Mouse (Mus musculus) 416B (cell line): Measurements from ENCODE around the gene Pcmt1.
"Not testable (repeated sequence)": the region's sequence is repeated elsewhere in the genome, so short reads cannot be mapped to it uniquely, and the experiment has no call there.

Experiments
- DNase-seq: peaks from one replicate; pipeline ENCODE4 v3.0.0; 2011; ENCODE audit warnings: low read depth

Pcmt1 gene

DNA sequence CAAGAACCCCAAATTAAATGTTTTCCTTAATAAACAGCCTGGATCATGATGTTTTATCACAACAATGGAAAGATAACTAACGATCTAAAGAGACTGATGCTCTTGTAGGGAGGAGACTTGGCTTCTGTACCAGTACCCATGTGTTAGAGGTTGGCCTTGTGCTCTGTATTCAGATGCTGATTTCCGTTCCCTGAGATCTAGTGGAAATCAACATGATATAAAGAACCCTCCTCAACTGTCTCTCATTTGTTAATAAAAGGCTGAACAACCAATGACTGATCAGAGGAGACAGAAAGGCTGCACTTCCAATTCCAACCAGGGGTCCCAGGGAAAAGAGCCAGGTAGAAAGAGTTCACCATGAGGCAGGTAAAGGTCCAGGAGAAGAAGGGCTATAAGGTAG lies 35.0 kb downstream of the Pcmt1 start:
- DNase-seq: no peak

DNA sequence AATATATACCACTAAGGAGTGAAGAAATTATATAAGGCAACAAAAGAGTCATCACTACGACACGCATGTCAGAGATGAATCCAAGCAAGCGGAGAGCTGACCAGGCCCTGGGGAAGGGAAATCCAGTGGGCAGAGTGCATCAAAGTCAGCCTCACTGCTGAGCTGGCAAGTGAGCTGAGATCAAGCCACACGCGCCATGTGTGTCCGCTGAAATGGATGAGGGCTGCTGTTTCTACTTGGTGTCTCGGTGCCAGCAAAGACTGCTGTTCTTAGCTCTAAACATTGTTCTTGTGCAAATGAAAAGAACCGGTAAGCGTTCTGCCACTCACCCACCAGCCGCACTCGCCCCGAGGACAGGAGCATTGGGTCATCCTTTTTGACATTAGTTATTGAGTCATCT lies 40.6 kb downstream of the Pcmt1 start:
- no peak for DNase-seq

DNA sequence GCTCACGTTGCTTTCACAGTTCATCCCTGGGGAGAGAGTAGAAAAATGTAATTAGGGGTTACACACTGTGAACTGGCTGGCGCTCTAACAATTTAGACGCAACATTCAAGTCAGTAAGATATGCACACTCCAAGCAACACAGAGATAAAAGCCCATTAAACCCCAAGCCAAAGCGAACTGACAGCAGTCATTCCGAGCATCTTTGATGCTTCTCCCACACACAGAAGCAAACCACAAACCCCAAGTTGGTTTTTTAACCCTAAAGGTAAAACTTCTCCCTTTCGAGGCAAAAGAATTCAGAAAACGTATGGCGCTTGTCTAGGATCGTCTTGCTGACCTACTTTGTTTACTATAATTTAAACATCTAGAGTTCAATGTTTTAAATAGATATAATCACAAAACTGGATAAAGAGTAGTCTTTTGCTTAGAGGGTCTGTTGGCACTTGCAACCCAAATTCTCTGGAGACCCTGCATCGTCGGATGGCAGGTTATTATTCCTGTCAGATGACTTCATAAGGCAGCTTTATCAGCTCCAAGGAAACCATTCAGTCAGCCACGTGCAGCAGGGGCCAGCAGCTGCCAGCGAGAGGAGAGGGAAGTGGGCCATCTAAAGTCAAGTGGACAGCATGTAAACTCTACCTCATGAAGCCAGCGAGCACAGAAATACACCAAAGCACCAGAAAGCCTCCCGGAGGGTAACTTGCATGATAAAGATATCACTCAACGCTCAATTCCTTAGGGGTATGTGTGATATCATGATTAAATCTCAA lies 49.8 kb downstream of the Pcmt1 start:
- no peak for DNase-seq

DNA sequence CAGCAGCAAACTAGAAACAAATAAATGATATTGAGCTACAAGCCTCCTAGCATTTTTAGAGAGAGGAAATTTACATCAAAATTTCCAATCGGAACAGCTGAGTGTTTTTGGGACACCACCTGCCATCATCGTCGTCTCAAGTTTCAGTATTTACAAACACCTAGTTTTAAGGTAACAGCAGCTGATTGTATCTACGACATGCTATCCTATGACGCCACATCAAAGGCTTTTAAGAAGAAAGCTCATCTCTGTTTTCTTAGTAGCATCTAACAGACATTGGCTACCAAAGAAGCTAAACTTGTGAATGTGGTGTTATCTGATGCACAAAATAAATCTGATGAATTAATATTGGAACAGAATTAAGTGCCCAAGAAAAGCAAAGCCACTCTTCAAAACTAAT lies 50.6 kb downstream of the Pcmt1 start:
- no peak for DNase-seq

DNA sequence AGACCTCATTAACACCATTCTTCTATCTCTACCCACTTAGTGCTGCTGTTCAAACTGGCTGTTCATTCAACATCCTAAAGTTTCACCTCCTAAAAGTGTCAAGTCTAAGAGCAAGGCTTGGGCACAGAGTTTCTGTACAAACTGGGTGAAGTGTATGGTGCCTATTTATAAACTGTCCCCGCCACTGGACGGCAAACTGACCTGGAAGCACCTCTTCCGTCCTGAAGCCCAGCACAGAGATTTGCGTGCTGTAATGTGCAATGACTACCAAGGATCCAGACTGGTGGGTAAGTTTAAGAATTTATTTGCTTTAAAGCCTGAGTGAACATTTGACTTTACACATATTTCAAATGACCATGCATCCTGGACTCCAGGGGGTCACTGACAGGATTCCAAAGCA lies 51.8 kb downstream of the Pcmt1 start:
- no peak for DNase-seq

DNA sequence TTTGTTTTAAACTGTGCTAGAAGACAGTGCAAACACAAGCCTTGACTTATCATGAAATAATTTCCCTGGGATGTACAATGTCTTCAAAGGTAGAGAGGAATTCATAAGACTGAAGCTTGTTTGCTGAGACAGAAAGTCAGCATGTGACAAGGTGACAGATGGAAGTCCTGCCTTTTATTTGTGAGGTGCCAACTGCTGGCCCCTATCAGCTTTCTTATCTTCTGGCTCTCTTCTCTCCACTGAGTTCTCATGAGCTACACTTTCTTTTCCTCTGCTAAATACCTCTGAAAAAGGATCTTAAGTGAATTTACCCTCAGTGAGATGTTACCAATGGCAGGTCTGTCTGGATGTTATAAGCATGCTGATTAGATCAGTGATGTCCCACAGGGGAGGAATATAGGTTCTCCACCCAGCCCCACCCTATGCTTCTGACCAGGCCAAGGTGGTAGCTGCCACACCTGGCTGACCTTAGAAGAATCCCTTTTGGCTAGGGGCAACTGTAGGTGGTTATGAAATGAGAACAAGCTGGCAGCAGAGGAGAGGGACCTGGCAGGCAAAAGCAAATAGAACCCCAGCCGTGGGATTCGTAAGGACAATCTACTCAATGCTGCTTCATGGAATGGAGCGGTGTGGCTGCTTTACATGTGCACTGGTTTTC lies 56.9 kb downstream of the Pcmt1 start:
- no peak for DNase-seq

DNA sequence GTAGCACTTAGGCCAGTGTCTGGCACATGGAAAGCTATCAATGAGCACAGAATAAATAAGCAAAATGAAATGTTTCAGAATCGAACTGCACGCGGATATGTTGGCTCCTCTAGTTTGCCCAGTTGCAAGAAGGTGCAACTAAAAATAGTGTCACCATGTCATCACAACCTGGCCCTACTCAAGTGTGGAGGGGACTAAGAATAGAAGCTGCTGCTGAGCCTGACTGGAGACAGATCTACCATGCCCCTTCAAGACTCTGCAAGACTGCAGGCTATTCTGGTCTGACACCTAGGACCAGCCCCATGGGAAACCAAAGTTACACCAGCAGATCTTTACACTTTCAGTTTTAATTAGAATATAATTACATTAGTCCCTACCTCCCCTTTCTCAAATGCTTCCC lies 58.6 kb downstream of the Pcmt1 start:
- DNase-seq: no peak

DNA sequence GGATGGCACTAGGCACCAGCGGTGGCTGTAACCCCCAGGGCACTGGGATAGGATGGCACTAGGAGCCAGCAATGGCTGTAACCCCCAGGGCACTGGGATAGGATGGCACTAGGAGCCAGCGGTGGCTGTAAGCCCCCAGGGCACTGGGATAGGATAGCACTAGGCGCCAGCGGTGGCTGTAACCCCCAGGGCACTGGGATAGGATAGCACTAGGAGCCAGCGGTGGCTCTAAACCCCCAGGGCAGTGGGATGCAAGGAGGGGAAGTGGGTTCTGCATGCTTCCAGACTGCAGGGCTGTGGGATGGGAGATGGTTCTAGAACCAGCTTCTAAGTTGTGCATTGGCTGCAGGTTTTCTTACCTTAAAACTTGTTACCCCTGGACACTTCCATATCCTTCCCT lies 60.2 kb downstream of the Pcmt1 start:
- DNase-seq: no peak

DNA sequence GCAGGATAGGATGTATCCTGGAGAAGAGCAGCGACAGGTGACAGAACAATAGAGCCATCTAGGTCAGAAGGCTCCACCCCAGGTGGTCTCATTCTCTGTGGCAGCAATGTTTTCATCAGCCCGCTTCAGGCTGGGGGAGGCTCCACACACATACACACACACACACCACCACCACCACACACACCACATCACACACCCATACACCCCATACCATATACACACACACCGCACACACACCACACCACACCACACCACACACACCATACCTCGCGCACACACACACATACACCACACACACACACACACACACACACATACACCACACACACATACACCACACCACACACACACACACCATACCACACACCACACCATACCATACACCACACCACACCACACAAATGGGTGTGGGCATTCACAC lies 61.1 kb downstream of the Pcmt1 start:
- DNase-seq: no peak

DNA sequence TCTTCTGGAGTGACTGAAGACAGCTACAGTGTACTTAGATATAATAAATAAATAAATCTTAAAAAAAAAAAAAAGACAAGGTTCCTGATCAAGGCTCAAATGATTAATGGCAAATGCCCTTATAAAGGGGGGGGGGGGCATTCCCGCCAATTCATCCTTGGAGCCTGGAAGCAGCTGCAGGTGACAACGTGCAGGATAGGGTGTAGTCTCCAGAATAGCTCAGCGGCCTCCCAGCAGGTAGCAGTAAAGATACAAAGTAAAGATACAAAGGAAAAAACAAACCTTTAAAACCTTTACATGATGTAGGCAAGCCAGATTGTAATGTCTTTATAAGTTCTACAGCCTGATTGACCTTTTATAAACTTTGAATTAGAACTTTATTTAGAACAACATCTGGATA lies 63.4 kb downstream of the Pcmt1 start:
- DNase-seq: not testable (repeated sequence)

DNA sequence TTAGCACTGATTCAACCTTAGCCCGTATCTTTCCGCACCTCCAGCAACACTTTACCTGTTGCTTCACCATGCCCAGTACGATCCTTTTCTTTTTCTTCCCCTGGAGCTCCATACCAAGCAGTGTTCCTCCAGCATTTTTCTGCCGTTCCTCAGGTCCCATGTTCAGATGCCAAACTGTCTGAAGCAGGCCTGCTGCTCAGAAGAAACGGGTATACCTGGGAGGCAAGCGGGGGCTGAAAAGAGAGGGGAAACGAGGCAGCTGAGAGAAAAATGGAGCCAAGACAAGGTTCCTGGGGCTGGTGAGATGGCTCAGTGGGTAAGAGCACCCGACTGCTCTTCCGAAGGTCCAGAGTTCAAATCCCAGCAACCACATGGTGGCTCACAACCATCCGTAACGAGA lies 63.8 kb downstream of the Pcmt1 start:
- DNase-seq: not testable (repeated sequence)

DNA sequence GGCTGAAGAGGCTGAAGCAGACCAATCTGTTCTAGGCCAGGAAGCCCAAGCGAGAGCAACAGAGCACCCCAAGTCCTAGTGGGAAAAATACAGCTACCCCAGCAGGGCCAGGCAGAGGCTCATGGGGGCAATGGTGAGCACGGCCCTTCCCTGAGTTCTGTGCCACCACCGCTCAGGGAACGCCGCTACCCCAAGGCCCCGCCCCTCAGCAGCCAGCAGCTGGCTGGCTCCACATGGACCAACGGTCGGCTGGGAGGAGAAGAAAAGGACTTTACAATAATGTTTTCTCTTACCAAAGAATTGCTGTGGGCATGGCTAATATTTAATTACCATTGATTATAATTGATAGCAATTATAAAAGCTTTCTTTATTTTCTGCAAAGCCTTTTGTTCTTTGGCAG lies 66.1 kb downstream of the Pcmt1 start:
- DNase-seq: no peak

DNA sequence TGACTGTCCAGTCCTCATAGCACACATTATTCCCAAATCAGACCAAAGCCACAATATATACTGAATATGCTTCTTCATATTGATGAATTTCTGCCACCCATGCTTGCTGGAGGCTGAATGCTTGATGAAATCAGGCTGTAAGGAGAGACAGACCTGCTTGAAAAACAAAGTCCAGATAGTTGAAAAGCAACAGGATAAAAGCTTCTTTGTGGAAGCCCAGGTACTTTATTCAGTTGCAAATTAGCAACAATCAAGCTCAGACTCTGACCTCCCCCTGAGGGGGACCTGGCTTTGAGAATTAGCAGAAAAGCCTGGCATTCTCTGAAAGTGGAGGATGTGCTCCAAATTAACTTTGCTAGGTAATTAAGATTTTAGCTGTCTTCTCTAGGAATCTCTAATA lies 68.7 kb downstream of the Pcmt1 start:
- not testable (repeated sequence) for DNase-seq

DNA sequence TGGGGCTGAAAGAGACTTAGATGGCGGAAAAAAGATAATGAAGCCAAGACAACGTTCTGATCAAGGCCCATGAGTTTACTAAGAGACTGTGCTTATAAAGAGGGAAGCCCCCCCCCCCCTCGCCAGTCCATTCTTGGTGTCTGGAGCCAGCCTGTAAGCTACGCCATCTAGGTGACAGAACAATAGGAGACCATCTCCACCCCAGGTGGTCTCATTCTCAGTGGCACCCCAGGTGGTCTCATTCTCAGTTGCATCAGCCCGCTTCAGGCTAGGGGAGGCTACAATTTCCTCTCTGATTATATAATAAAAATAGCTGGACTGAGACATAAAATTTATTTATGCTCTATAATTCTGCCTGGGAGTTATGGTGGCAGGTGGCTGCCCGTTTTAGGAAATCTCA lies 69.3 kb downstream of the Pcmt1 start:
- no peak for DNase-seq

DNA sequence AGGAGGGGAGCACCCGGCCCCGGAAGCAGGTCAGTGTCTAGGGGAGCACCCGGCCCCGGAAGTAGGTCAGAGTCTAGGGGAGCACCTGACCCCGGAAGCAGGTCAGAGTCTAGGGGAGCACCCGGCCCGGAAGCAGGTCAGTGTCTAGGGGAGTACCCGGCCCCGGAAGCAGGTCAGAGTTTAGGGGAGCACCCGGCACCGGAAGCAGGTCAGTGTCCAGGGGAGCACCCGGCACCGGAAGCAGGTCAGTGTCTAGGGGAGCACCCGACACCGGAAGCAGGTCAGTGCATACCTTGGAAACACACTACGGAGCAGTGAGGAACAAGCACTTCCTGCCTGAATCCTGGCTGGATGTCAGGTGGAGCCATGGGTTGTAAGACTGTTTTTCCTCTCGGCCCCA lies 72.3 kb downstream of the Pcmt1 start:
- no peak for DNase-seq

DNA sequence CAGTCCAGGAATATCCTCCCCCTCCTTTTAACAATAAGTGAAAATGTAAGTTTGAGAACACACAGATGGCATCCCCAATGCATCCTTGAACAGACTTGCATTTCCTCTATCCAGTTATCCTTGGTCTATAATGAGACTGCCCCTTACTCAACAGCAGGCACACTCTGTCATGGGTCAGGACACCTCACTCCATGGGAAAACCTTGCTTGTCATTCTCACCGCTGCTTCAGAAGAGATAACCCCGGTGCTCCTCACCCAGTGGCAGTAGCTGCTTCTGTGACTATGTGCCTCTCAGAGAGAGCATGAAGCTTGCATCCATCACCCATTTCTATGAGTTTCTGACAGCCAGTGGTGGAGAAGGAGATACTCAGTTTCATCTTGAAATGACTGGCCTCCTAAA lies 74.5 kb downstream of the Pcmt1 start:
- DNase-seq: no peak

DNA sequence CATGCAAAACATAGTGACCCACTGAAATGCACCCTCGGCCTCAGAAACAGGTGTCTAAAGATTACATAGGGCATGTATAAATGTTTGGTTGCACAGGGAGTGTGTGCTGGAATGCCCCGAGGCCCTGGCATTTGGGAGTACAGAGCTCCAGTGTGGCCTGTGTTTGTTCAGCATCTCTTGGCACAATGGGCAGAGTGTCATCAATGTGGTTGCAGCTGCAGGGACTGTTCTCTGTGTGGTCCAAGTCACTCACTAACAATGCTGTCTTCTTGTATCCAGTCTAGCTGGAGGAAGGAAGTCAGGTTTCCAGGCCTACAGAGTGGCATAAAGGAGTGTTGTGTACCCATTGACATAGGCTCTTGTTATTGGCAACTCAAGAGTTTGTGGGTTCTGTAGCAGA lies 75.8 kb downstream of the Pcmt1 start:
- DNase-seq: no peak

DNA sequence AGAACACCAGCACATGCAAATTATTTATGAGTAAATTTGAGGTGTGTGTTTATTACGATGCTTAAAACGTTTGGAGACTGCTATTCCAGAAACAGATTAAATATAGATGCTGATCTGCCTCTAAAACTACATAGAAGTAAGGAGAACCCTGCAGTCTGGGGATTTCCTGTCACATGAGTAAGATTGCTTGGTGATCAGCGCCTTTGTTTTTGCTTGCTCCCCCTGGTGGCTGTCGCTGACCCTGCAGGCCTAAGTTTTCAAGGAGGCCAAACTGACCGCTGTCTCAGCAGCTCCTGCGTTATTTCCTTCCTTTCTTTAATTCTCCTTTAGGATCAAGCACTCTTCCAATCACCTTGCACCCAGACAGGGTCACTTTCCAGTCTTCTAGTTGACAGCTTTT lies 80.3 kb downstream of the Pcmt1 start:
- DNase-seq: peak; percentile 78

DNA sequence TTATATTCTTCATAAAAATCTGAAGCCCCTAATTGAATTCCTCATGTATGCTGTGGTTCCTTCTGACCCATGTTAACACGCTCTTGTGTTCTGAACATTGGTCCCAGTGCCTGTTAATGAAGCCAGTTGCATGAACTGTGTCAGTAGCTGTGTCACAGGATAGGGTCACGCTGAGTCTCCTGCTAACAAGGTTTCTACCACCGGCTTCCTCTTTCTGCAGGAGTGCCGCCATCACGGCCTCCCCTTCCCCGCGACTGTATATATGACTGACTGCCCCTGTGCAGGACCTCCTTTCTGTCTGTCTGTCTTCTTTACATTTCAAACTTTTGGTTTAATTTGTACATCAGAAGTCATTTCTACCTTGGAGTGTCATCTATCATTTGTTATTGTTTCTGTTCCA lies 82.8 kb downstream of the Pcmt1 start:
- no peak for DNase-seq

DNA sequence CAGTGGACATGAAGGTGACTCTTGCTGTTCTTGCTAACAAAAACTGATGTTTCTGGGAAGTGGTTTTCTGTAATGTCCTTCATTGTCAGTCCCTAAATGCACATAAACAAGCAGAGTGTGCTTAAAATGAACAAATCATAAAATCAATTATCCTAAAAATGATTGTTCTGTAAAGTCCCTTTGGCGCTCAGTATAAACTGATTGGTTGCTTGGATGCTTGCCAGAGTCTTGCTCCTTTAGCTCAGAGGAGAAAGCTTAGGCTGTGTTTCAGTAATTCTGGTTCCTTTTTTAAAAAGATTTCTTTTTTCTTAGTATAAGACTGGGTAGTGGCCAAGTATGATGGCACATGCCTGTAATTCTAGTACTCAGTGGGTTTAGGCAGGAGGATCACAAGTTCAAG lies 84.7 kb downstream of the Pcmt1 start:
- DNase-seq: no peak

DNA sequence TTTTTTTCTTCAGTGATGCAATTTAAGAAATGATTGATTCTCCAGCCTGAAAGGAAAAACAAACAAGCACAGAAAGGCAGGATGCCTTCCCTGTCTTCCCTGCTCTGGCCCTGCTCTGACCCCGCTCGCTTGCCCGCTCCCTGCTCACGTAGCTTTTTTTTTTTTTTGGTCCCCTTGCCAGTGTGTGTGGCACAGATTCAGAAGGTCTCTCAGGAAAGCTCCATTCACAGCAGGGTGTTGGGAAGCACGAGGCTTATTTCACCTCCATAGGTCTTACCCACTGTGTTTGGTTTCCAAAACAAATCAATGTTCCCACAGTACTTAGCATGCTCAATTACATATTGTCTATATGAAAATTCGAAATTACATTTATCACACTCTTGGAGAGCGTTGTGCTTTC lies 86.1 kb downstream of the Pcmt1 start:
- no peak for DNase-seq

DNA sequence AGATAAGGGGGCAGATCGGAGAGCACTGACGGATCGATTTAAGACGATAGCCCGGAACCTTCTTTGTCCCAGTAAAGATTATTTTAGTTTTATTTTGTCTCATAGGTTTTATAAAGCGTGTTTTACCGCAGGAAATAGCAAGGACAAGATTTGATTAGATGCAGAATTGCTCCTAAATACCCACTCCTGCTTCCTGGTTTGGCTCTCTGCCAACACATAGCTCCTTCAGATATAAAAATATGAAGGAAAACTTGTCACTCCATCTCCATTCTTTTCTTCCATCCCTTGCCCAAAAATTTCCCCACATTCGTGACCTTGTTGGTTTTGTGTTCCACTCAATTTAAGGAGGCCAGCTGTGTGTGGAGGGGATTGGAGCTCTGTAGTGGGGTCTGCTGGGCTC lies 90.1 kb downstream of the Pcmt1 start:
- DNase-seq: no peak

DNA sequence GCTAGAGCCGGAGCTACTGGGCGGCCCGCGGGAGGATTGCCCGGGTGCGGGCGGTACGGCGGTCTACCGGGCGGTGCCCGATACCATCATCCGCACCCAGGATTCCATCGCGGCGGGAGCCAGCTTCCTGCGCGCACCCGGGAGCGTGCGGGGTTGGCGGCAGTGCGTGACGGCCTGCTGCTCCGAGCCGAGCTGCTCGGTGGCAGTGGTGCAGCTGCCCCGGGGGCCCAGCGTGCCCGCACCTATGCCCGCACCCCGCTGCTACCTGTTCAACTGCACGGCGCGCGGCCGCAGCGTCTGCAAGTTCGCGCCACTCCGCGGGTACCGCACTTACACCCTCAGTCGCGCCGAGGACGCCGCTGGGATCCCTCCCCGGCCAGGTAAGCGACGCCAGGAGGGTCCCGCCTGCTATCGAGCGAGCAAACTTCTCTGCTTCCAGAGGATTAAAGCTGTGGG lies 90.7 kb downstream of the Pcmt1 start:
- no peak for DNase-seq
